Mouse (Mus musculus): ENCODE measurements around the gene Crim1.

Gene Crim1

DNA sequence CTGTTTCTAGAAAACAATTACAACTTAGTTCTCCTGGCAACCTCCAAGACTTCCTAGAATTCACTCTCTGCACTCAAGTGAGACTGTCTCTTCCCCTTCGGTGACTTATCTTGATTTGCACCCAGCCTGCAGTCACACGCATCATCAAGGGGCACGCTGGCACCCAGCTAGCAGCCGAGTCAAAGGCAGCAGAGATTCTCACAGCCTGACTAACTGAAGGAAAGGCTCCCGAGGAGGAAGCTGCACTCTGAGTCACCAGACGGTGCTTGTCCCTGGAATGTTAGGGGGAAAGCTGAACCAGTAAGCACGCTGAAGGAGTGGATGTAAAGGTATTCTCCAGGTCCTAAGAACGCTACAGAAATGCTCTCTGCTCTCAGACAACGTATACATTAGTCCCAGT, 187.6 kb downstream of the Crim1 start:
- DNase-seq: no peak

DNA sequence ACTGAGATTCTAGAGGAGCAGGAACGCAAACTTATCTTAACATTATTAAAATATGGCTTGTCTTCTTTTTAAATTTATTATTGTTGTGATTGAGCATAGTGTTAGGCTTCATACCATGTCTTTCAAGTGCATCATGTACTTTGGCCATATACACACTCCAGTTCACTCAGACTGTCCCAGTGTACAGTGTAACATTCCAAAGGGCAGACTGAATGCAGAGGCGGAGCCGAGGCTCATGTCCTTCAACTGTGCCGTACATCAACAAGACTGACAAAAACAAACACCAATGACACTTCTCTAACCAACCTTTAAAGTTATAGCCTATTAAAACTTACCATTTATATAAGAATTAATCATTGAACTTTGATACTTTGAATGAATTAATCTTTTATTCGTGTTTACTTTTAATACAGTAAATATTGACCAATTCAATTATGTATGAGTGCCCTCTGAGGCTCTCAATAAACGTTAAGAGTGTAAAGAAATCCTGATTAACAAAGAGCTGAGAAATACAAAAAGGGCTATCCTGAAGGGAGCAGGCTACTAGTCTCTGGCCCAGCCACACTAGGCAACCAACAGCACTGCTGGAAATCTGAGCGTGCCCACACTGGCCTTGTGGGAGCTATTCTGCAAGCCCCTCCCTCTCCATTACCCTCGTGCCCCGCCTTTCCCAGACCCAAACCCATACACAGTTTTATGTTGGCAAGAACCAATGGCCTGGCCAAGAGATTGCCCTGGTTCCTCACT, 188.2 kb downstream of the Crim1 start:
- no peak for DNase-seq

- no peak for DNase-seq
Observed at GRCm38 (mm10) chr17:78389573-78389972, 189.5 kb downstream of the Crim1 start.

DNA sequence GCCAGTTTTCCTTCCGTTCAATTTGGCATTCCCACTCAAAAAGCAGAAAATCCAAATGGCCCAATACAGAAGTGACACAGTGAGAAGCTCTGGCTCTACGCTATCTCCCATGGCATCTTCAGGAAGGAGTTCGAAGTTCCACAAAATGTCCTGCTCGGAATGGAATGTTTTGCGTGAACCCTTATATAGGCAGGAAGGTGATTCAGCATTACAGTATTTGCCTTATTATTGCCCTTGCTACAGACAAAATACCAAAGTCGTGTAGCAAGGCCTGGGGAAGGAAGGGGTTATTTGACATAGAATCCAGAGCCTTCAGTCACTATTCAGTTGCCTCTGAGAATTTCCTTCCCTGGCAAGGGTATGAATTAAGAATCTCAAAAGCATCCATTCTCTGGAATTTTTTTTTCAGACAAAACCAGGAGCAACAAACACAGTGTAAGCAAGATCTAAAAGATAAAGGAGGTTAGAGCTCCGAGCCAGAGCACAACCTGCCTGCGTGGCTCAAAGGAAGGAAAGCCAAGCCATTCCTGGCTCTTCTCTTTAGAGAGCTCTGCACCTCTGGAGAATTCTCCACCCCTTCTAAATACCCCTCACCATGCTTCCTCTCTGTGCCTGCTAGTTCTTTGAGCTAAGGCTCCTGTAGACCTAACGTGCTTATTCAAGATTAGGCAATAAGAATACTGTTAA, 192.5 kb downstream of the Crim1 start:
- DNase-seq: no peak

DNA sequence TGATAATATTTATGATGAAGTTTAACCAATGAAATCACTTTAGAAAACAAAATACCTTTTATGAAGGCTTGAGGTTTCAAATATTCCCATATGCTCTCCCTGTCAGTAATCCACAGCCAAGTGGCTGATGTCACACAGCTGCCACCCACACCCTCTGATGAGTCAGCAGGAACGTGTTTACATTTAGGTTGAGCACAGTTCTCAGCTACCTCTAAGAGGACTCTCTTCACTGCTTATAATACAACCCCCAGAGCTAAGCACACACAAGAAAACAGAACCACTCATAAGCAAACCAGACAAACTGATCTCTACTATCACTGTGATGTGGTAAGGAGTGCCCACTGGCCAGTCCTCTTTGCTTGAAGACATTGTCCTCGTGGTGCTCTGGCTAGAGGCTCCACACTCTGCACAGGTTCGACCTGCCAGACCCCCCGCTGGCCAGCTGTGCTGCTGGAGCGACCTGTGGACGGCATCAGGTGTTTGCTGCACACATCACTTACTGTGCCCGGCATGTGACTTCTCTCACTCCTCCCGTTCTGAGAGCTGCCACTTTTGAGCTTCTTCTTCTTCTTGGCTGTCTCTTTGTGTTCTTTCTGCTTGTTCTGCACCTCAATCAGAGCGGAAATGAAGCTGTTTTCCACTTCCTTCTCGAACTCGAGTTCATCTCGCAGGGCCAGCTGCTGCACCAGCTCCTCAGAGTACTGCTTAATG, 200.2 kb downstream of the Crim1 start:
- no peak for DNase-seq

GRCm38 (mm10) chr17:78401311-78401710, 201.3 kb downstream of the Crim1 start:
- DNase-seq: no peak

DNA sequence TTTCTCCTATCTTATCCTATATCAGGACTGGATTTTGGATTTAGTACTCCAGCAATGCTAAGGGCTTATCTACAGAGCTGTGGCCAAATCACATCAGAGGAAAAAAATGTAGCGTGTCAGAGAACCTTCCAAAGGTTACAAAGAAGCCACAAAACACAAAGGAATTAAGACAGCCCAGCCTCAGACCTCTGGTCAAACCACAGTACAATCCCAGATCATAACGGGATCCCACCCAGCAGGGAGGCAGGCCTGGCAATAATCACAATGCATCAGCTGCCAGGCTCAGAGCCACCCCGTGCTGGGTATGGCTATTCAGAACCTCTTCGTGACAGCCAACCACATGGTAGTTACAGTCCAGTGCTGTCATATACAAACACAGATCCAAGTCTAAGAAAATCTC, 201.7 kb downstream of the Crim1 start:
- DNase-seq: peak; percentile 20

GRCm38 (mm10) chr17:78402174-78402573, 202.1 kb downstream of the Crim1 start:
- no peak for DNase-seq

GRCm38 (mm10) chr17:78403229-78403628, 203.2 kb downstream of the Crim1 start:
- no peak for DNase-seq

- DNase-seq: no peak
Observed at GRCm38 (mm10) chr17:78403804-78404203, 203.8 kb downstream of the Crim1 start.

DNA sequence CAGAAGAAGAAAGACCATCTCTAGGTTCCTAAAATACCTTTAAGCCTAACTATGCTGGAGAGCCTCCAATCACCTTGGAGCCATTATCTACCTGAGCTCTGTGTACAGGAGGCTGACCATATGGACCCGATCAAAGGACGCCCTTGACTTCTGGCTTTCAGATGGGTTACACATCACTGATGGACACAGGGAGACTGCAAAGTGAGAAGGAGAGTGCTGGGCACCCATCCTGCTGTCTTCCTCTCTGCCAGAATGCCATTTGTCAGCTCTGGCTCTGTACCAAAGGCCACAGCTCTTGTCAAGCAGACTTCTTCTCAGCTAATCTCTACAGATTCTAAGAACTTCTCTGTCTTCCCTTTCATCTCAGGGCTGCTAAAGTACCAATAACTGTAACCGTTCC, 205.3 kb downstream of the Crim1 start:
- DNase-seq: no peak

GRCm38 (mm10) chr17:78406854-78407253, 206.8 kb downstream of the Crim1 start:
- no peak for DNase-seq

GRCm38 (mm10) chr17:78407581-78407980, 207.5 kb downstream of the Crim1 start:
- no peak for DNase-seq

DNA sequence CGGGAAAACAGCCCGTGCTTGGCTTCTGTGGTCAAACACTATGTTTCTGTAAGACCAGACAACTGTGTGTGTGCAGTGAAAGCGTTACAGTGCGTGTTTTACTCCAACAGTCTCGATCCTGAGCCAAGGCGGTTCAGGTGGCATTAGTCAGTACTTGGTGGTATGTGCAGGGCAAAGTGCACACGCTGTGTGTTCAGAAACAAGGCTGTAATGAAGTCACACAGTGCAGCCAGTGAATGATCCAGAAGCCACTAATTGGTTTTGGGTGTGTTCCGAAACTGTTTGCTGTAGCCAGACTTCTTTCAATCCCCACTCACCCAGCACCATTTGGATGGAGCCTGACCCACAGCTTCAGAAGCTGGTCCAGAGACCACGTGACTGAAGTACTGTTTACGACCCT, 208.3 kb downstream of the Crim1 start:
- no peak for DNase-seq

DNA sequence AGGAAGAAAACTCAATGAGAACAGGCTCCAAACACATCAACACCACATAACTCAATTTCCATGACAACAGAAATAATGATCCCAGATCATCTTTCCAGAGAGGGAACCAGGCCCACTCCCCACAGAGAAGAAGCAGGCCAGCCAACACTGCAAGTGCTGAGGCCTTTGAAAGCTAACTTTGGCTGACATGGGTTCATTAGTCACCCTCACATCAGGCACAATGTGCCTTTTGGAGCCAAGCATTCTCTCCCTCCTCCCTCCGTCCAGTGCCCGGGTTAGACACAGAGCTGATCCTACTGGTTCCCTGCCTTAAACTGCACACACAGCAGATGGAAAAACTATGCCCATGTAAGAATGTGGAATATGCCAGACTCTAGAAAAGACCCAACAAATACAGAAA, 209.9 kb downstream of the Crim1 start:
- no peak for DNase-seq

DNA sequence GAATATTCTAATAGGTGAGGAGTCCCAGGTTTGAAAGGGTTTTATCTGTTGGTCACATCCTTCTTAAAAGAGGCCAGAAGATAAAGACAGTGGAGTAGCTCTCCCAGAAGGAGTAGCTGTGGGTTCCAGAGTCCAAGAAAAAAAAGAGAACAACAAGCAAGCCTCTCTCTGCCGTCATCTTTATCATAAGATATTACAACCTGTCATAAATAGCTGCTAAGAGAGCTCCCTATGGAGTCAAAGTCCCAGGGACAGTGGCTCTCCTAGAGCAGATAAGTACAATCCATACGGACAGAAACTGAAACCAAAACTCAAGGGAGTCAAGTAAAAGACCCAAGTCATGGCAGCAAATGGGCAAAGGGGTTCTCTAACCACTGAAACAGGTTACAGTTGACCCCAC, 215.2 kb downstream of the Crim1 start:
- no peak for DNase-seq

- peak; percentile 90 for DNase-seq
Observed at GRCm38 (mm10) chr17:78417381-78418281, 217.6 kb downstream of the Crim1 start, which contains the start of gene Fez2. Fez2 (minus strand) TSS chr17:78418152.

- DNase-seq: no peak
Observed at GRCm38 (mm10) chr17:78419216-78419615, 219.2 kb downstream of the Crim1 start.

- no peak for DNase-seq
Observed at GRCm38 (mm10) chr17:78425026-78425425, 225.0 kb downstream of the Crim1 start.
